Comparison of ENCODE assay signal across 16 mouse cellular contexts in the genomic region with DNA sequence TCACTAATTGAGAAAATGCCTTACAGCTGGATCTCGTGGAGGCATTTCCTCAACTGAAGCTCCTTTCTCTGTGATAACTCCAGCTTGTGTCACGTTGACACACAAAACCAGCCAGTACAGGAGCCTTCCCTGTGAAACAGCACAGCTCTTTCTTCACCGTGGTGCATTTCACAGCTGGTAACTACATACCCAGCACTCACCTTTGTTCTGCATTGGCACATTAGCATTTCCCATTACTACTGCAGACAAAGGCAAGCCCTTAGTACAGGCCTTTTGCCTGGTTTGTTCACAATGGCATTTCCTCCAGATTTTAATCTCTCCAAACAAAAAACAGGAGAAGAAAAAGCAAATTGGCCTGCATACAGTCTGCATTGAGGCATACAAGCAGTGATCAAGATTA.
DNase-seq lines count a peak whose midpoint lies in the region; ATAC-seq lines count a peak whose summit lies in the region.
"Had no signal": no experiment of that assay in that cellular context is flagged by ENCODE, and none has a peak within 500 bp of the region (broad histone marks: within the 10 kb centered on the region; RNA-seq: fewer than 3 reads in every experiment).

No protein-coding gene starts in this region.

- H3K36me3 ChIP-seq in heart, embryonic 12.5 days = no peaks in the 10 kb centered on the region; the same call in 1 of the 2 replicates
- no peaks in the 10 kb centered on the region for H3K36me3 ChIP-seq in forebrain, embryonic 12.5 days (replicated peaks)
- H3K36me3 ChIP-seq: embryonic facial prominence, embryonic 15.5 days; limb, embryonic 10.5 days; liver, embryonic 12.5 days; neural tube, embryonic 15.5 days had no signal

- peak; percentile 97 for DNase-seq in heart, adult 11 months
- peak; percentile 12 for DNase-seq in urinary bladder, postnatal 14 days (ENCODE audit: low spot score)
- no peak for DNase-seq in urinary bladder, postnatal 10 days (ENCODE audit: low spot score)
- no peak for DNase-seq in right cerebral cortex, postnatal 14 days
- DNase-seq in kidney, postnatal 4 days = no peak
- DNase-seq: cerebellum, adult 18-20 months; heart, postnatal 4 days; kidney, adult 8-10 months; kidney, postnatal 36 days had no signal

- no peak overlapping the region for H3K9ac ChIP-seq in heart, embryonic 12.5 days
- H3K9ac ChIP-seq in forebrain, embryonic 12.5 days = no peak overlapping the region
- H3K9ac ChIP-seq: embryonic facial prominence, embryonic 15.5 days; liver, embryonic 12.5 days; neural tube, embryonic 15.5 days had no signal

- 58% methylated on average over 3 of the region's 3 CpGs for WGBS in heart, embryonic 12.5 days
- WGBS in forebrain, embryonic 12.5 days = 6% methylated on average over 3 of the region's 3 CpGs

- H3K9me3 ChIP-seq in heart, embryonic 12.5 days (replicated peaks) = no peaks in the 10 kb centered on the region
- no peaks in the 10 kb centered on the region for H3K9me3 ChIP-seq in forebrain, embryonic 12.5 days
- H3K9me3 ChIP-seq: embryonic facial prominence, embryonic 15.5 days; limb, embryonic 10.5 days; liver, embryonic 12.5 days; megakaryocyte, embryonic 14.5 days; neural tube, embryonic 15.5 days had no signal

- H3K4me3 ChIP-seq in heart, embryonic 12.5 days = no peak overlapping the region
- H3K4me3 ChIP-seq in forebrain, embryonic 12.5 days (replicated peaks) = no peak overlapping the region
- H3K4me3 ChIP-seq: embryonic facial prominence, embryonic 15.5 days; limb, embryonic 10.5 days; liver, embryonic 12.5 days; megakaryocyte, embryonic 14.5 days; neural tube, embryonic 15.5 days had no signal

- no peak for ATAC-seq in heart, embryonic 12.5 days (ENCODE audit: insufficient number of reproducible peaks, low FRiP score)
- peak; percentile 84; the same call in 1 of the 2 replicates for ATAC-seq in forebrain, embryonic 12.5 days (ENCODE audit: low FRiP score)
- ATAC-seq: liver, embryonic 12.5 days had no signal

- H3K27ac ChIP-seq in heart, embryonic 12.5 days (ENCODE audit: poor library complexity, severe bottlenecking) = no peak overlapping the region
- peak overlapping the region; percentile 65 for H3K27ac ChIP-seq in forebrain, embryonic 12.5 days
- H3K27ac ChIP-seq: embryonic facial prominence, embryonic 15.5 days; limb, embryonic 10.5 days; liver, embryonic 12.5 days; neural tube, embryonic 15.5 days had no signal

- H3K4me1 ChIP-seq in heart, embryonic 12.5 days (replicated peaks) = peaks cover 25% of the 10 kb centered on the region
- peaks cover 6% of the 10 kb centered on the region for H3K4me1 ChIP-seq in forebrain, embryonic 12.5 days

- no peak overlapping the region for H3K4me2 ChIP-seq in heart, embryonic 12.5 days
- no peak overlapping the region for H3K4me2 ChIP-seq in forebrain, embryonic 12.5 days
- H3K4me2 ChIP-seq: embryonic facial prominence, embryonic 15.5 days; liver, embryonic 12.5 days; neural tube, embryonic 15.5 days had no signal

- no peaks in the 10 kb centered on the region for H3K27me3 ChIP-seq in heart, embryonic 12.5 days (replicated peaks)
- H3K27me3 ChIP-seq in forebrain, embryonic 12.5 days = no peaks in the 10 kb centered on the region
- H3K27me3 ChIP-seq: embryonic facial prominence, embryonic 15.5 days; liver, embryonic 12.5 days; megakaryocyte, embryonic 14.5 days; neural tube, embryonic 15.5 days had no signal

Comparison
In these comparisons a context has a peak if more than half of its experiments do, and no peak if none do; other contexts are left out.
1. DNase-seq: peak in heart, adult 11 months (single experiment) and urinary bladder, postnatal 14 days (single experiment); none in urinary bladder, postnatal 10 days (single experiment), right cerebral cortex, postnatal 14 days (single experiment) and kidney, postnatal 4 days (0 of 2).